Mouse (Mus musculus): ENCODE measurements at regions not wholly inside any gene's neighbourhood (a gene's known extent, or its start where the extent isn't known, plus 50 kb on each side); places are given as distances from the start of the nearest gene placed in this dataset.

DNA sequence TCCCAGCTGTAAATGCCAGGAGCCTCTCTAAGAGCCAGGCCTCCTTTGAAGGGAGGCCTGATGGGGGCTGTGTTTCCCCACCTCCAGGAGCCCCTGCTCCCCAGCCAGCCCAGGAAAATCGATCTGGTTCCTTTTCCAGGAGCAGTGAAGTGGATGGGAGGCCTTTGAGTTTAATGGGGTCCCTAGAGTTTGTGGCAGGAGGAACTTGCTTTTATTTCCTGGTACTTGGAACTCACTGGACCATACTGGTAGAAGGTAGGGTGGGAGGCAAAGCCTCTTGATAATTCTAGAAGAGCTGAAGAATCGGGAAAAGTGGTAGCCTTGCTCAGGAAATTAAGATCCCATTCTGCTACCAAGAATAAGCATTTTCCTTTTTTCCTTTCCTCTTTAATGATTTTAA lies 50.7 kb upstream of the Ncam1 start:
- H3K79me2 ChIP-seq (ENCODE audit: control insufficient read depth, insufficient read depth, low read length, poor library complexity) = no peaks in the 10 kb centered on the region
- H3K27me3 ChIP-seq (ENCODE audit: control insufficient read depth in 1 of 2, insufficient read depth in 2 of 2, low read length in 2 of 2) = no peaks in the 10 kb centered on the region
- no peak for DNase-seq (ENCODE audit: low read depth, low spot score)
- no peak for TF ChIP-seq EP300 (IDR thresholded peaks at IDR 0.05; ENCODE audit: low read depth in 1 of 2, low read length in 2 of 2)
- no peak for TF ChIP-seq NRF1 (IDR thresholded peaks at IDR 0.05; ENCODE audit: insufficient read depth, low read depth, low read length, poor library complexity, severe bottlenecking)
- TF ChIP-seq RAD21 (IDR thresholded peaks at IDR 0.05; ENCODE audit: low read depth, low read length) = no peak
- no peak for TF ChIP-seq POLR2AphosphoS2 (IDR thresholded peaks at IDR 0.05; ENCODE audit: low read length)
- TF ChIP-seq USF2 (IDR thresholded peaks at IDR 0.05; ENCODE audit: borderline replicate concordance in 1 of 2, insufficient read depth in 1 of 2, low read depth in 1 of 2, low read length in 2 of 2) = no peak
- TF ChIP-seq KAT2A (conservative IDR thresholded peaks at IDR 0.05; ENCODE audit: low read depth, low read length) = no peak
- no peak for TF ChIP-seq MYC (IDR thresholded peaks at IDR 0.05; ENCODE audit: low read depth, low read length)
- TF ChIP-seq CHD1 (IDR thresholded peaks at IDR 0.05; ENCODE audit: low read depth, low read length) = no peak
- TF ChIP-seq RCOR1 (IDR thresholded peaks at IDR 0.05; ENCODE audit: low read depth, low read length) = no peak
- TF ChIP-seq ZKSCAN1 (IDR thresholded peaks at IDR 0.05; ENCODE audit: low read depth, low read length) = no peak
- no peaks in the 10 kb centered on the region for H3K4me1 ChIP-seq (ENCODE audit: control insufficient read depth in 1 of 2, insufficient read depth in 2 of 2, low read length in 2 of 2)
- H3K9me3 ChIP-seq (replicated peaks; ENCODE audit: insufficient read depth, low read length) = no peaks in the 10 kb centered on the region
- H3K27ac ChIP-seq (ENCODE audit: control insufficient read depth, low read depth, low read length) = no peak overlapping the region
- no peak overlapping the region for H3K9ac ChIP-seq (ENCODE audit: control insufficient read depth, low read depth, low read length, poor library complexity, severe bottlenecking)
- H3K4me3 ChIP-seq (ENCODE audit: control insufficient read depth in 1 of 2, insufficient read depth in 1 of 2, low read depth in 2 of 2, low read length in 2 of 2) = no peak overlapping the region
- no peaks in the 10 kb centered on the region for H3K36me3 ChIP-seq (ENCODE audit: control insufficient read depth in 1 of 2, insufficient read depth in 2 of 2, low read length in 2 of 2)

DNA sequence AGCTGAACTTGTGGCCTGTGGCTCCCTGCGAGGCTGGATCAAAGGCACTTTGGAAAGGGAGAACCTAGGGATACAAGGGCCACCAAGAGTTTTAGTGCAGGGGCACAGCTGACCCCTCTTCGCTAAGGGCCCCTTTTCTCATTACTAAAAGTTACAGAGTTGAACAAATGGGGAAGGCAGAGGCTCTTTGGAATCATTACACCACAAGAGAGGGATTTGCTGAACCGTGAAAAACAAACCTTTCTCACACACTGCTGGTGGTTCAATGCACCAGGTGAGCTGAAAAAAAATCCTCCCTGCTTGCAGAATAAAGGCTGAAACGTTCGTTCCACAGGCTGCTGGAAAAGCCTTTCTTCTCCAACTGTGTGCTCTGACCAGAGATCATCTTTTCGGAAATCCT lies 50.2 kb upstream of the Ncam1 start:
- H3K27me3 ChIP-seq (ENCODE audit: control insufficient read depth in 1 of 2, insufficient read depth in 2 of 2, low read length in 2 of 2) = no peaks in the 10 kb centered on the region
- H3K9ac ChIP-seq (ENCODE audit: control insufficient read depth, low read depth, low read length, poor library complexity, severe bottlenecking) = no peak overlapping the region
- no peak overlapping the region for H3K27ac ChIP-seq (ENCODE audit: control insufficient read depth, low read depth, low read length)
- no peaks in the 10 kb centered on the region for H3K4me1 ChIP-seq (ENCODE audit: control insufficient read depth in 1 of 2, insufficient read depth in 2 of 2, low read length in 2 of 2)
- H3K79me2 ChIP-seq (ENCODE audit: control insufficient read depth, insufficient read depth, low read length, poor library complexity) = no peaks in the 10 kb centered on the region
- no peaks in the 10 kb centered on the region for H3K9me3 ChIP-seq (replicated peaks; ENCODE audit: insufficient read depth, low read length)
- H3K4me3 ChIP-seq (ENCODE audit: control insufficient read depth in 1 of 2, insufficient read depth in 1 of 2, low read depth in 2 of 2, low read length in 2 of 2) = no peak overlapping the region
- TF ChIP-seq EP300 (IDR thresholded peaks at IDR 0.05; ENCODE audit: low read depth in 1 of 2, low read length in 2 of 2) = no peak
- no peak for TF ChIP-seq MEF2A (IDR thresholded peaks at IDR 0.05; ENCODE audit: extremely low read depth, insufficient replicate concordance, low read depth, low read length, poor library complexity, severe bottlenecking)
- TF ChIP-seq JUND (IDR thresholded peaks at IDR 0.05; ENCODE audit: low read depth, low read length) = no peak
- no peak for TF ChIP-seq KAT2A (conservative IDR thresholded peaks at IDR 0.05; ENCODE audit: low read depth, low read length)
- no peak for TF ChIP-seq RAD21 (IDR thresholded peaks at IDR 0.05; ENCODE audit: low read depth, low read length)
- TF ChIP-seq CHD1 (IDR thresholded peaks at IDR 0.05; ENCODE audit: low read depth, low read length) = no peak
- TF ChIP-seq TCF12 (IDR thresholded peaks at IDR 0.05; ENCODE audit: low read depth, low read length) = no peak
- no peak for TF ChIP-seq POLR2A (IDR thresholded peaks at IDR 0.05; ENCODE audit: control insufficient read depth in 1 of 2, insufficient read depth in 1 of 2, low read depth in 1 of 2, low read length in 2 of 2, poor library complexity in 1 of 2)
- TF ChIP-seq ZC3H11A (IDR thresholded peaks at IDR 0.05; ENCODE audit: low read depth, low read length) = no peak
- no peak for TF ChIP-seq CTCF (IDR thresholded peaks at IDR 0.05 in 2 of 3, conservative IDR thresholded peaks at IDR 0.05 in 1 of 3; ENCODE audit: control insufficient read depth in 1 of 3, insufficient read depth in 1 of 3, low read depth in 2 of 3, low read length in 3 of 3, poor library complexity in 1 of 3, severe bottlenecking in 1 of 3)
- TF ChIP-seq GATA1 (IDR thresholded peaks at IDR 0.05; ENCODE audit: low read depth, low read length) = no peak
- no peak for TF ChIP-seq E2F4 (IDR thresholded peaks at IDR 0.05; ENCODE audit: borderline replicate concordance, low read depth, low read length)
- no peak for DNase-seq (ENCODE audit: low read depth, low spot score)
- no peaks in the 10 kb centered on the region for H3K36me3 ChIP-seq (ENCODE audit: control insufficient read depth in 1 of 2, insufficient read depth in 2 of 2, low read length in 2 of 2)

All from MEL (cell line).